Mouse (Mus musculus) activated CD4-positive, CD25-positive, alpha-beta regulatory T cell, adult 9 weeks (primary cell): ENCODE data around the gene Gm9918. TPM values are rescaled to one million over a fixed set of nuclear protein-coding genes. Genes with fewer than 3 reads are reported as not detected.

ENCODE experiments used
- polyA plus RNA-seq: library from polyadenylated mRNA; unstranded; fragments of 100-300 nt; shearing (Covaris generic); gene quantifications from one replicate; pipeline ENCODE4 v1.2.1, GENCODE M21; 2017

The Gm9918 gene
- not detected for polyA plus RNA-seq

GRCm38 (mm10) chr15:102270274-102270960, at the start of gene Gm9918:
Gene Gm9918, plus strand, starts transcription at chr15:102270563.

GRCm38 (mm10) chr15:102231748-102232147, 38.6 kb upstream of the Gm9918 start, which contains the start of gene Itgb7:
Gene Itgb7, minus strand, starts transcription at chr15:102231944.

GRCm38 (mm10) chr15:102257202-102258075, 12.9 kb upstream of the Gm9918 start, which contains the start of gene Rarg:
Gene Rarg, minus strand, starts transcription at chr15:102257517.

GRCm38 (mm10) chr15:102279092-102279782, 8.9 kb downstream of the Gm9918 start, which contains the start of gene Mfsd5:
Gene Mfsd5, plus strand, starts transcription at chr15:102279454.

GRCm38 (mm10) chr15:102295633-102296367, 25.4 kb downstream of the Gm9918 start, which contains the start of gene Espl1:
Gene Espl1, plus strand, starts transcription at chr15:102296266.

Other genes starting within 250 kb of the Gm9918 start
- 0.76 TPM for gene Krt18, start 242.4 kb upstream of the Gm9918 start, polyA plus RNA-seq
- 154 TPM for gene Eif4b, start 196.8 kb upstream of the Gm9918 start, polyA plus RNA-seq
- 1.7 TPM for gene Tns2, start 170.2 kb upstream of the Gm9918 start, polyA plus RNA-seq
- 63.5 TPM for gene Spryd3, start 134.3 kb upstream of the Gm9918 start, polyA plus RNA-seq
- gene Igfbp6, start 126.2 kb upstream of the Gm9918 start, polyA plus RNA-seq, result 0.33 TPM
- 1.5 TPM for gene Soat2, start 120.0 kb upstream of the Gm9918 start, polyA plus RNA-seq
- gene Zfp740, start 67.3 kb upstream of the Gm9918 start, polyA plus RNA-seq, result 68.1 TPM
- 12.4 TPM for gene Csad, start 65.8 kb upstream of the Gm9918 start, polyA plus RNA-seq
- 962 TPM for gene Itgb7, start 38.6 kb upstream of the Gm9918 start, polyA plus RNA-seq
- gene Rarg, start 13.0 kb upstream of the Gm9918 start, polyA plus RNA-seq, result 46.7 TPM
- gene Mfsd5, start 8.9 kb downstream of the Gm9918 start, polyA plus RNA-seq, result 82.2 TPM
- 3.0 TPM for gene Espl1, start 25.7 kb downstream of the Gm9918 start, polyA plus RNA-seq
- 582 TPM for gene Pfdn5, start 55.6 kb downstream of the Gm9918 start, polyA plus RNA-seq
- gene Myg1, start 61.1 kb downstream of the Gm9918 start, polyA plus RNA-seq, result 99.5 TPM
- gene Aaas, start 80.2 kb downstream of the Gm9918 start, polyA plus RNA-seq, result 58.8 TPM
- gene Sp7, start 96.6 kb downstream of the Gm9918 start, polyA plus RNA-seq, result not detected
- 19.6 TPM for gene Sp1, start 135.6 kb downstream of the Gm9918 start, polyA plus RNA-seq
- not detected for gene Amhr2, start 174.8 kb downstream of the Gm9918 start, polyA plus RNA-seq
- gene Prr13, start 188.5 kb downstream of the Gm9918 start, polyA plus RNA-seq, result 748 TPM
- 119 TPM for gene Pcbp2, start 200.0 kb downstream of the Gm9918 start, polyA plus RNA-seq
- gene Gm10337, start 233.2 kb downstream of the Gm9918 start, polyA plus RNA-seq, result not detected
- gene Map3k12, start 246.5 kb downstream of the Gm9918 start, polyA plus RNA-seq, result 11.1 TPM
- gene Tarbp2, start 247.6 kb downstream of the Gm9918 start, polyA plus RNA-seq, result 55.5 TPM